Mouse (Mus musculus): ENCODE results near the gene Trim54.

GRCm38 (mm10) chr5:31138241-31138967 lies 21.9 kb downstream of the Trim54 start, which contains the start of gene Ucn:
- TF ChIP-seq EP300 (IDR thresholded peaks at IDR 0.05; ENCODE audit: low read depth): no peak
- no peak for TF ChIP-seq CTCF (IDR thresholded peaks at IDR 0.05; ENCODE audit: low read depth)

Measured in liver, postnatal 0 days (tissue).